Mouse (Mus musculus) kidney, postnatal 14 days (tissue): ENCODE results near the gene Slc39a11.

ENCODE experiments used
- DNase-seq: peaks from one replicate; pipeline ENCODE4 v3.0.0; 2022; ENCODE audit warnings: mixed read lengths

Slc39a11 gene

GRCm38 (mm10) chr11:113502968-113503367 is 146.9 kb downstream of the Slc39a11 start:
- no peak for DNase-seq

- no peak for DNase-seq
These were observed 149.1 kb downstream of the Slc39a11 start for GRCm38 (mm10) chr11:113500631-113501305.

- DNase-seq = peak; percentile 24
These were observed 151.0 kb downstream of the Slc39a11 start for GRCm38 (mm10) chr11:113498889-113499288.

- no peak for DNase-seq
These were observed 155.8 kb downstream of the Slc39a11 start for GRCm38 (mm10) chr11:113494021-113494546.

GRCm38 (mm10) chr11:113490530-113491520 is 159.1 kb downstream of the Slc39a11 start:
- no peak for DNase-seq

- peak; percentile 35 for DNase-seq
These were observed 162.1 kb downstream of the Slc39a11 start for GRCm38 (mm10) chr11:113487603-113488335.

GRCm38 (mm10) chr11:113484037-113484436 is 165.8 kb downstream of the Slc39a11 start:
- no peak for DNase-seq

GRCm38 (mm10) chr11:113477550-113477949 is 172.3 kb downstream of the Slc39a11 start:
- DNase-seq = peak; percentile 23

GRCm38 (mm10) chr11:113476720-113477119 is 173.2 kb downstream of the Slc39a11 start:
- DNase-seq = no peak

GRCm38 (mm10) chr11:113475491-113475890 is 174.4 kb downstream of the Slc39a11 start:
- DNase-seq = peak; percentile 38

- DNase-seq = peak; percentile 84
These were observed 175.8 kb downstream of the Slc39a11 start for GRCm38 (mm10) chr11:113473998-113474534.

GRCm38 (mm10) chr11:113471936-113472335 is 177.9 kb downstream of the Slc39a11 start:
- DNase-seq = no peak

- no peak for DNase-seq
These were observed 179.7 kb downstream of the Slc39a11 start for GRCm38 (mm10) chr11:113469919-113470785.

GRCm38 (mm10) chr11:113468016-113468415 is 181.9 kb downstream of the Slc39a11 start:
- no peak for DNase-seq

- no peak for DNase-seq
These were observed 182.5 kb downstream of the Slc39a11 start for GRCm38 (mm10) chr11:113467313-113467811.

GRCm38 (mm10) chr11:113460118-113460517 is 189.8 kb downstream of the Slc39a11 start:
- no peak for DNase-seq

- no peak for DNase-seq
These were observed 191.2 kb downstream of the Slc39a11 start for GRCm38 (mm10) chr11:113458582-113459210.

- DNase-seq = peak; percentile 18
These were observed 196.9 kb downstream of the Slc39a11 start for GRCm38 (mm10) chr11:113452861-113453568.

GRCm38 (mm10) chr11:113451301-113451700 is 198.6 kb downstream of the Slc39a11 start:
- DNase-seq = no peak

- no peak for DNase-seq
These were observed 199.2 kb downstream of the Slc39a11 start for GRCm38 (mm10) chr11:113450665-113451064.
